Mouse (Mus musculus) megakaryocyte-erythroid progenitor cell, adult 5-6 weeks (primary cell): ENCODE measurements around the gene Runx2. TPM values are rescaled to one million over a fixed set of nuclear protein-coding genes. Genes with fewer than 3 reads are reported as not detected.

Source experiments
- ATAC-seq: replicated peaks from 2 replicates; pipeline ENCODE4 v1.8.0; 2016; ENCODE audit warnings: mild to moderate bottlenecking, inconsistent platforms; ENCODE audit not compliant: severe bottlenecking, poor library complexity, low FRiP score, low TSS enrichment
- total RNA-seq, 2 experiments: library from RNA; stranded (forward) in 1 of 2; stranded (reverse) in 1 of 2; fragments of 200-1000, 215-1000 nt in 1 of 2; fragments of >200 nt in 1 of 2; fragmentation: Nextera tagmentation in 1 of 2; gene quantifications; 2 replicates each; pipeline ENCODE4 v1.2.3; 2014 to 2017

The Runx2 gene
- total RNA-seq, 2 experiments from 2014 or later, result 0.38 to 4.3 TPM

DNA sequence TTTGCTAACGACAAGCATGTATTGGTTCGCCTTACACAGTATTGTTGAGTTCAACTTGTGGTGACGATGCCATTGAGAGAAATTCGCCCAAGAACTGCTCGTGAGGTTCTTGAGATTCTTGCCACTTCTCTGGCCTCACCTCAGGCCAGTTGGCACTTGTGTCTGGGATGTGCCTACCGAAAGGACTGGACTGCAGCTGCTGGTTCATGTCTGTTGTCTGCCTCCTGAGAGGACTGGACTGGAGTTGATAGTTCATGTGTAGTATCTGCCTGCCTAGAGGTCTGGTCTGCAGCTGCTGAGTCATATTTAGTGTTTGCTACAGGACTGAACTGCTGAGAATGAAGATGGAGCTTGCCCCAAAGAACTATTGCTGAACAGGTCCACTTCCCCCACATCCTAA is 296.4 kb downstream of the Runx2 start:
- ATAC-seq, result no peak

DNA sequence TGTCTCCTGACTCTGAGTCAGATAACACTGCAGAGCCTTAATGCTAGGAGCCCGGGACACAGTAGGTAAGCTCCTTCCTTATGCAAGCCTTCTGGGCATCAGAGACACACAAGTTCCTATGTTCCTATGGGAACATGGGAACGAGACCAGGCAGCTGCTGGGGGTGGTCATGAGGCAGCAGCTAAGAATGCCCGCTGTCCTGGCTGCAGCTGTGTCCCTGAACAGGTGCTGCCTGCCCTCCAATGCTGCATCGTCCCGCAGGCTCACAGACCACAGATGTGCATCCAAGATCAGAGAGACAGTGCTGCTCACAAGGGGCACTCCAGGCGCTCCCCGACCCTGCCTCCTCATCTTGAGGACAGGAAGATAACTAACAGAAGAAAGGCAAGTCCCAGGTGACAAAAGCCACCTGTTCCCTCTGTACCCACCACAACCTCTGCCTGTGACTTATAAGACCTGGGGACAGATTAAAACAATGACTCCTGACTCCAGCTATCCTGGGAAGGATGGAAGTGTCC is 306.3 kb downstream of the Runx2 start:
- ATAC-seq, result no peak

DNA sequence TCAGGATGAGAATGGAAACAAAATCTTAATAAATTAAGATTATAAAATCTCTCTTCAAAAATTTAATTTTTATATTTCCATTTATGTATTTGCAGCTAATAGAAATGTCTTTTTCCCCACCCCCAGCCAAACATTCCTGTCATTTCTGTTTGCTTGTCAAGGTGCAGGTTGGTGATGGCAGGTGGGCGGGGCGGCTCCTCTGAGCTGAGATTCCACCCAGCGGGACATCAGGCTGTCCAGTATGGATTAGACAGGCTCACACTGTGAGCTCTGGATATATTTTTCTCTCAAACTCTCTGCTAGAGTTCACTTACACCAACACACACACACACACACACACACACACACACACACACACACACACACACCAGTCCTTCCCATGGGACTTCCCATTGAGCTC is 306.9 kb downstream of the Runx2 start:
- no peak for ATAC-seq

DNA sequence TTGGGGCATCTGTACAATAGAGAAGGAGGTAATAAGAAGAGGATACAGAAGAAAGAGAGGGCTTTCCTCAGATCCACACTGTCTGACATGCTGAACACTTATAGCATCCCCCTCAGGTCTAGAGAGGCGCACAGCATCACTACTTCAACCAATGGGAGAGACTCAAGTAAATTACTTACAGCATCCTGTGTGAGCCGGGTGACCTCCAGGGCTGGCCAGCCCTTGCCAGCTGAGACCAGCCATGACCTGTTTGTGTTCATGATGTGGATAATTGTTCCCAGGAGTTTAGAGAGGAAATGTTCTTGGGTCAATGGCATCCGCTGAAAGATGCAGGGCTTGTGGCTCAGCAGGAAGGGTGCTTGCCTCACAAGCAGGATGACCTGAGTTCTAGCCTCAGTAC is 308.1 kb downstream of the Runx2 start:
- no peak for ATAC-seq

DNA sequence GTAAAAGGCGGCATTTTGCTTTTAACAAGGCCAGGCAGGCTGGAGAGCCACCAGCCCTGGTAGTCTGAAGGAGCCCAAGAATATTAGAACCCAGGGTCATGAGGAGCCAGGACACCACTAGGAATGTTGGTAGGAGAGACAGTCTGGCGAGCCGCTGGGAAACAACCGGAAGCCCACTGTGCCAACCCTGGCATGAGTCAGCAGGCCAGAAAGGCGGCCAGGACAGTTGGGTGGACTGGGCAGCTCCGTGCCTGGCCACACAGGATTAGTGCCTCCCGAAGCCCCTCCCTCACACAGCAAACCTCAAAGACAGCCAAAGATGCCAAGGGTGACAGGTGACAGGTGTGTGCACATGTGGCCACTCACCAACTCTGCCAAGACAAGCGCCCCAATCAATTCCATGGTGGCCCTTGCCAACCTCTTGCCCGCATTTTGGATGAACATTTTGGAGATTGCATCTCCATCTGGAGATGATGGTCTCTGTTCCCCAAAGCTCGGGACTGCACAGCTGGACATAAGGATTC is 309.7 kb downstream of the Runx2 start:
- ATAC-seq, result no peak

DNA sequence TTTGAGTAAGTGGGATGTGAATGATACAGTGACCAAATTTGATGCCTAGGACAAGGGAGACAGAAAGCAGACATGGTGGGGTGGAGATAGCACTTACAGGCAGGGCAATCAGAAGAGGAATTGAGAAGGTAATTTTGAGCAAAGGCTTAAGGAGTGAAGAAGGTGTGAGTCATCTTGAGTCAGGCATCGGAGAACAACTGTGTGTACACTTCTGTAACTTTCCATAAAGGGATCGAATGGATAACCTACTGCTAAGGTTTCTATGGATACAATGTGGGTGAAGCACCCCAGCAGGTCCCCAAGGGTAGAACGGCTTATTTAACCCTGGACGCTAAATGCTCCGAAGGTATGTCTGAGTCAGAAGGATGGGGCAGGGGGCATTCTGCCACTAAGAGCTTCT is 312.4 kb downstream of the Runx2 start:
- ATAC-seq, result no peak

DNA sequence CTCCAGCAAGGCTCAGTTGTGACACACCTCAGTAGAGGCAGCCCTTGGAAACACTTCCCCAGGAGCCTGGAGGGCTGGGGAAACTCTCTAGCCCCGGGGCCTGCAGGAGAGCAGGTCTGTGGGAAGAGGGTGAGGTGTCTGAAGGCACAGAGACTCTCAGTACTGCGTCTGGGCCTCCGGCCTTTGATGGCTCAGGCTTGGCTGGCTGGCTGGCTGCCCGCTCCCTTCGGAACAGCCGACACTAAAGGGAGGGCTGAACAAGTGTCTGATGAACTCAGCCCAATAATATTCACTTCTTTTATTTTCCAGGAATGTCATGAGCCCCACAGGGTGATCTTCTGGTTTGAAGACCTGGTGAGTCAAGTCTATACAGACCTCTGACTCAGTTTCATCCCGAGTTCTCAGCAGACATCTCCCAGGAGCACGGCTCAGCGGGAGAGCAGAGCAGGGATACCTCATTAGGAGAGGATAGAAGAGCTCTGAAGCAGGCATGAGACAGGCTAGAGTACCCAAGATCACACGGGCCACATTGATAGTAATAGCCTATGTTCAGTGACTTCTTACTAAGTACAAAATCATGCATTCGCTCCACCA is 314.2 kb downstream of the Runx2 start:
- ATAC-seq, result no peak

DNA sequence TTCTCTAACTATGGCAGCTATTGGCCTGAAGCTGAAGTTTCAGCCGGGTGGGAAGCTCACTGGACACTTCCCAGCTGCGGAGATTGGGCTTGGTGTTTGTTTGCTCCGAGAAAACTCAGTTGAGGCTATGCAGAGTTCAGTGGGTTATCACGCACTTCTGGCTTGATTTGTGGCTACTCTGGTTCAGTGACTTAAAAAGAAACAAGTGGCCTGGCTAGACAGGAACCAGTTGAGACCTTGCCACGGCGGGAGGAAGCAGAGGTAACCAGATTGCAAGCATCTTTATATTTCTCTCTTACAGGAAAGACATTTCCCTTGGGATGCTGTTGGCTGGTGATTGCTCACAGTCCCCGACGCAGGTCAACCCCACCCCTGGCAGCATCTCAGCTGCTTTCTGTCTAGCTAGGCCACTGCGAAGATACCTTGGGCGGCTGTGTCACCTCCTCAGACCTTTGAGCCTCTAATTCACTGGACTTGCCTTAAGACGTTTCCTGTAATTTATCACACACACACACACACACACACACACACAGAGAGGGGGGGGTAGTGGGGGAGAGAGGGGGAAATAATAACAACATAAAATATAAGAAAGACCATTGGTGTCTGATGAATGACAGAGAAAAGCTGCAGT is 324.3 kb downstream of the Runx2 start:
- ATAC-seq, result no peak

DNA sequence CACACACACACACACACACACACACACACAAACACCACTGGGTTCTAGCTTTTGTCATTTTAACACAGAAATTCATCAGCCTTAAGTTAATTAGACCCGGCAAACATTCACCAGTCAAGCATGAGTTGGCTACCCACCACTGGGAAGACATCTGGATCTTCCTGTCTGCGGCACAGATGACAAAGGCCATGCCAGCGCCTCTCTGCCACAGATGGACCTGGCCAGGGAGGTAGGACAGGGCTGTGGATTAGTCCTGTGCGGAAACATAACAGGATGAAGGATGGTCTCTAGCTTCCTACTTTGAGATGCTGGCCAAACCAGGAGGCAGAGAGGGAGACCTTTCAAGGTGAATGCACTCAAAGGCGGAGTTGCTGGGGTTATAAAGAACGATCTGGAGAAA is 325.3 kb downstream of the Runx2 start:
- no peak for ATAC-seq

DNA sequence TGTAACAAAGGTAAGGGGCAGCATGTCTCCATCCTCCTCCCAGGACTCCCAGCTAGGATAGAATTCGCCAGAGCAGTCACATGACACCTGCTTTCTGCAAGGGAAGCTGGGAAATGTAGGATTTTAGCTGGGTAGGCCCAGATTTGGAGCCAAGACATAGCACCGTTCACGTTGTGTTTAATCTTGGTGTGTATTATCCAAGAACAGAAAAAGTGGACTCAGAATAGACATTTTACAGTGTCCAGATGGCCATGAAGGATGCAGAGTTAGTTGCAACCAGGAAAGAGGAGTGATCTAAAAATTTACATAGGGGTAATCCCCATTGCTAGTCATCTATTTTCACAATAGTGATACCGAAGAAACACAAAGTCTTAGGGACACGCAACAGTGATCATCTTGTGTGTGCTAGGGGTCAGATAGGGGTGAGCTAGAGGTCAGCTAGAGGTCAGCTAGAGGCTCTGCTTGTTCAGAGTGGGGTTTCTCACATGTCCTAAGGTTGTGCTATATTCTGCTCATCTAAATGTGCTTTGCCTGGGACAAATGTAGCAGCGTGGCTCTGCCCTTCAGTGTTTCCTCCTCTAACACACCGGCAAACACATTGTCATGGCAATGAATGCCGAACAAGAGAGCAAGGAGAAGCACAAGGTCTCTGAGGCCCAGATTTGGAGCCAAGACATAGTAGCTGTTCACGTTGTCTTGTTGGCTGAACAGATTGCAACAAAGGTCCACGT is 326.9 kb downstream of the Runx2 start:
- ATAC-seq, result no peak

DNA sequence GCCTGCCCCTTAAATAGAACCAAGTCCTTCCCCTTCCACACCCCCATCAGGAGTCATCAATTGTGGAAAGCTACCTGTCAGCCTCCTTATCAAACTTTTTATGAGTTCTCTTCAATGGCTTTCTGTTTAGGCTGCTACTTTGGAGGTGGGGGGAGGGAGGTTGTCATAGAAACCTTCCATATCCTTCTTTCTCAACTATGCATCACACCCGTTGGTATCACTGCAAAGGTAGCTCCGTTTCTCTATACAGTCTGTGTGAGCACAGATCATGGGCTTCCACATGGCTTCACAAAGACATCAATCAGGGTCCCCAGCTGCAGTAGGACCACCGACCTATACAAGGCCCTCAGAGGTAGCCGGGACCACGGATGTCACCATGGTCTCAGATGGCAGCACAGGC is 329.3 kb downstream of the Runx2 start:
- ATAC-seq, result no peak

DNA sequence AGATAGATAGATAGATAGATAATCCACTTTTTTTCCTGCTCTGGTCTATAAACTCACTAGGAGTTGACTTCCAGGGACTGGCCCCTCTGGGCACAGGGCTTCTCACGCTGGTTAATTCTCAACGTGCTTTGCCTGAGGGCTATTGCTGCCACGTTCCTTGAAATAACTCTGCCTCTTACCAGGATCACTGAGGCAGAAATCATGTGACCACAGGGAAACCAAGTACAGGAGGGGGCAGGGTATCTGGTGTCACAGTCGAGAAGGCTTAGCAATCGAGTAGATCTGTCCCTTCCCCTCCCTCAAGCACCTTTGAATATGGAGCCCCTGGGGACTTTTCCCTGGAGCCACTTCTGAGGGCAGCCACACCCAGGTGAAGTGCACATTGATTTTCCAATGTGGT is 334.7 kb downstream of the Runx2 start:
- ATAC-seq, result no peak

DNA sequence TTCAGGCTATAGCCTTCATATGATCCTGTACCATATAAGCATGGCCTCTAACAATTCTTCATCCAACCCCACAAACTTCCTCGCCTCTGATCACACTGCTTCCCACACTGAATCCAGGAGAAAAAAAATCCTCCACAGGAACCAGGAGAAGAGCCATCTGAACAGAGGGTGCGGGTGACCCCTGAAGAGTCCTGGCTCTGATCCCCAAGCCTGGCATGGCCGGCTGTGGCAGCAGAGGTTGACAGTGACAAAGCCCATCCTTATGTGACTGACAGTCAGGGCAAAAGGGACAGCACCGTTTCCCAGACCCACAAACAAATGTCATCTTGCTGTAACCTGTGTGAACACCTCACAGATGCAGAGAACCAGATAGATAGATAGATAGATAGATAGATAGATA is 335.1 kb downstream of the Runx2 start:
- ATAC-seq, result no peak

DNA sequence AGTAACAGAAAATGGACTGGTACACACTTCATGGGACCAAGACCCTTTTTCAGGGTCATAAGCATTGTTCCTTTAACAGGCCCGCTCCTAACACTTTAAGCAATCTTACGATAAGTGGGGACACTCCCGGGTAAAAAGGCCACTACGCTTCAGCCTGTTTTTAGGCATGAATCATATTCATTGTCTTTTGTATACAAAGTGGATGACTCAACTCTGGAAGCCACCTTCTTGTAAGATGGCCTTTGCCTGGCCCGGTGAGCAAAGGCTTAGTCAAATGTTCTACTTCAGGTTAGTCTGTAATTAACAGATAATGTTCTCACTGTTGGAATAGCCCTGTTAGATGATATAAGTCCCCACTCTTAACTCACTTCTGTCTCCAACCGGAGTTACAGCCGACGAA is 338.7 kb downstream of the Runx2 start:
- no peak for ATAC-seq

DNA sequence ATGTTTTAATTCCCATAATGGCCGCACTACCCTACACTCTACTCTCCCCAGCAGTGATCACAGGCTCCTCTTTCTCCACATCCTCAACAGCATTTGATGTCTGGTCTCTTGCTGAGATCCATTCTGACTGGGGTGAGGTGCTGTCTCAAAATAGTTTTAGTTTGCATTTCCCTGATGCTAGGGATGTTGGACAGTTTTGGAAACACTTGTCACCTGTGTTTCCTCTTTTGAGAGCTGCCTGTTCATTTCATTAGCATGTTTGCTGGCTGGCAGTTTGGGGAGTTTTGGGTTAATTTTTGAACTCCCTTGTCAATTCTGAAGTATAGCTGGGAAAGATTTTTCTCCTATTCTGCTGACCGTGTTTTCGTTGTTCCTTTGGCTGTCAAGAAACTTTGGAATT is 340.3 kb downstream of the Runx2 start:
- ATAC-seq, result no peak

DNA sequence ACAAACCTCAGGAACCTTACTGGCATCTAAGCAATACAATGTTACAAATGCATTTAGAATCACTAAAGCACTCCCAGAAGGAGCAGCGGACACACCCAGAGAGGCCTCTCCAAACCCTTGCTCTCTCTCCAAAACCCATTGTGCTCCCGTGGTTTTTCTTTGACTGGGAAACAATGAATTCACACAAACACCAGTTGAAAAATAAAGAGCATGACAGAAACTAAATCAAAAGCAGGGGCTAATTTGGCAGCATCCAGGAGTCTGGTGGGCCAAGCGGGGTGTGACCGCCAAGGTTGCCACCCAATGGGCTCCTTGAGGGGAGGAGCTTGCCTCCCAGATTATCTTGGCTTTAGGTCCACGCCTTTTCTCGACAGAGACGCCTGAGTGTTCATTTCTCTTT is 341.9 kb downstream of the Runx2 start:
- ATAC-seq, result no peak

DNA sequence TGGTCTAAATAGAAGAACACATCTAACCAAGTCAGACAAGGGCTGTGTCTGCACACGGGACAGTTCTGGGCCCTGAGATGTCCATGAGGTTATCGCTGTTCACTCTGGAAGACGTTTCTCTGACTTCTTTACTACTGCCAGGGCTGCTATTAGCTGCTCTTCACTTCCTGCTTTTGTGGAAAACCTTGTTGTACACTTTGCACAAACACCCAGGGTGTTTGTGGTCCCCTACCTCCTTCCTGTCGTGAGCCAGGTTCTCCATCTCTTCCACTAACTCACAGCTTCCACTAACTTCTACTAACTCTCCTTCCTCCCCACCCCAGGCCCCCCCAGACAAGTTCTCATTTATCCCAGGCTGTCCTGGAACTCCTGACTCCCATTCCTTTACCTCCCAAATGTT is 350.9 kb downstream of the Runx2 start:
- ATAC-seq, result no peak

DNA sequence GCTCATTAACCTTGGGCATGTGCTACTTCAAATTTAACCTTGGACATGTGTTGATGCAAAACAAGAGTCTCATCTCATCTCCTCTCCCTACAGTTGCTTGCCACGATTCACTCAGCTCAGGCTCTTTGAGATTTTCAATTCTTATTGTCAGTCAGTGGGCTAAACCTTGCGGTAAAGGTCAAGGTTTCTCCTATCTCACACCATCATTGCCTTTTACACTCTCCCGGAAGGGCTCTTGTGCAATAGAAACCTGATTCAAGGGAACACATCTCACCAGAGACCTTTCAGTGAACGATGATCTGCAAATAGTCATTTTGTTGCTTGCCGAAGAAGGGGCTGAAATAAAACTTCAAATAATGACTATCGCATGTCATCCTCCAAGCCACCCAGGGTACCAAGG is 354.4 kb downstream of the Runx2 start:
- no peak for ATAC-seq

DNA sequence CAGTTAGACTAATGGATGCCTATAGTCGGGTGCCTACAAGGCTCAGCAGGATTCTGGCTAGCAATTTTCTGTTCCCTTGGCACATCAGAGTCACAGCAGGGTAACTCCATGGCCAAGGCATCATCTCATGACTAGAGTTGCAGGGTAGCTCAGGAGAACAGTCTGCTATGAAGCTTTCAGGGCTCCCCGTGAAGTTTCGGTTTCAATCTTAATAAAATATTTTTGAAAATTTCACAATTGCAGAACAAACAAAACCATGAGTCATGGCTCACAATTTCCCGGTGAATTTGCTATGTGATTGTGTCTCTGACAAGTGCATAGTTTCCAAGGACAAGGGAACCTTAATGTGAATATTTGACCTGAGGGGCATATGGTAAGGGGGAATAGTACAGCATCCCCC is 355.6 kb downstream of the Runx2 start:
- no peak for ATAC-seq

DNA sequence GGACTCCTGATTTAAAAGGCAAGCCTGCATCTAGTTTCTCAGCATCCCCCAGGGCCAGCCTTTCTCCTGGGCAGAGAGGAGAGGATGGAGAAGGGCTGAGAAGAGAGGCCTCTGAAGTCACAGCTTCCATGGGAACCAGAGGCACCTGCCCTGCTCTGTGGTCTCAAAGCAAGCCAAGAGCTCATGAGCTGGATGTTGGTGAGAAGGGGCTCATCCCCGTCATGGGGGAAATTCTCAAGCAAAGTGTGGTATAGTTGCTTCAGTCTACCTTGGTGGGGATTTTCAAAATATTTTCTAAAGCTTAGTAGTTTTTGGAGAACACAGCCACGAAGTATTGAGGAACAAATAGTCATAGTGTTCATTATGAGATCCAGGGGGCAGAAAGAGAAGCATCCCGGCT is 357.9 kb downstream of the Runx2 start:
- no peak for ATAC-seq
